Mouse (Mus musculus) lung, postnatal 36 days (tissue): ENCODE measurements around the gene Ciao2a.
A peak's percentile ranks its signal among the peaks of the same experiment; 100 is the strongest.

Source experiments
- DNase-seq: peaks from one replicate; pipeline ENCODE4 v3.0.0; 2022; ENCODE audit warnings: mixed read lengths

Ciao2a gene

GRCm38 (mm10) chr9:66126456-66127192 is at the start of gene Ciao2a, which contains the start of gene Snx1:
TSS of gene Ciao2a (plus strand) at chr9:66126611.
TSS of gene Snx1 (minus strand) at chr9:66126587.
- peak; percentile 98 for DNase-seq

- DNase-seq = no peak
Observed at GRCm38 (mm10) chr9:66078072-66078471, 48.3 kb upstream of the Ciao2a start.

DNA sequence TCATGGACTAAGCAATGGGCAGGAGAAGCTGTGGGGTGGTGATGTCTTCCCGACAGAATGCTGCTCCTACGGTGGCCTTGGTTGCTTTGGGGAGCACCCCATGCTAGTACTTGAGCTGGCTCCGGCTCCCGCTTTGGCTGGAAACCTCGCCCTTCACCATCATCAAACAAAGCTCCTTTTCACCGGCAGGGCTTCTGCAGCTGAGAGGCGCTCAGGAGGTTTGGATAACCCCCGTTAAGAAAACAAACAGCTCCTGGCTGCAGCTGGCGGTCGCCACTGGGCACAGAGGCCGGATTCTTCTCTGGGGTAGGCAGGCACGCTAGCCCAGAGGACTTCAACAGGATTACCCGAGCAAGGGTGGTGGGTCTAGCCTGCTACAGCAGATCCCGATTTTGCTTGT is 47.9 kb upstream of the Ciao2a start:
- peak; percentile 28 for DNase-seq

DNA sequence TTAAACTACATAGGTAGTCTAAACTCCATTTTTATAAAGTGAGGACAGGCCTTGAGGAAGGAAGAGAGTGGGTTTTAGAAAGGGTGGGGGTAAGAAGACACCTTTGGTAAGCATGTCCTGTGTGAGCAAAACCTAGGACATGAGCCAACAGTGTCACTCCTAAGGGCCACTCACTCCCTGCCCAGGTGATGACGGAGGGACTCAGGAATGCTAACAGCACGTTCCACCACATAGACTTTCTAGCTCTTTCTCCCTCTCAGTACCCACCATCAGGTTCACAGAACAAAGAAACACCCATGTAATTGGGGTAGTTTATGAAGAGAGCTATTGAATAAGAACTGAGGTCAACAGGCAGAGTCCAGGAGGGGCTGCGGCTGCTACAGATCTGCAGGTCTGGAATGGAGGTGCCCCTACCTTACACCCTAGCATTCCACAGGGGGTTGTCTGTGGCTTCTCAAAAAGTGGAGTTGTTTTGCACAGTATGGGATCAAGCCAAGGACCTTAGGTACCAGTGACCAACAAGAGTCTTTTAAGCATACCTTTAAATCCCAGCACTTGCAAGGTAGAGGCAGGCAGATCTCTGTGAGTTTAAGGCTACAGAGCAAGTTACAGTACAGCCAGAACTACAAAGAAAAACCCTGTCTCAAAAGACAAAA is 45.5 kb upstream of the Ciao2a start:
- peak; percentile 79 for DNase-seq

- no peak for DNase-seq
Observed at GRCm38 (mm10) chr9:66081999-66082398, 44.4 kb upstream of the Ciao2a start.

DNA sequence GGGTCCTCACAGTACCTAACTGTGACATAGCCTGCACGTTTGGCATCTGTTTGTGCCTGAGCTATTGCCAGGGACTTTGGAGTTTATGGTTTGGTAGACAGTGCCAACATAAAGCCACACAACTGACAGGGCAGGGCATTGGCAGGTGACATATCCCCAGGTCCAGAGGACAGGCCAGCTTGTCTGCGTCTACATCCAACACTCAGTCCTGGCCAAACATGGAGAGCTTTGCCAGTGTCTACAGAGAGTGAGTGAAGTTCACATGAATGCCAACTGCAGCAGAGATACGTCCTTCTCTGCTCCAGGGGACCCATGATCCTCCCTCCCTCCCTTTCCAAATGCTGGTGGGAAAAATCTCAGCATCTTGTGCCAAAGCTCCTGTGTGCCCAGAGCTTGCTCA is 42.2 kb upstream of the Ciao2a start:
- no peak for DNase-seq

- no peak for DNase-seq
Observed at GRCm38 (mm10) chr9:66087062-66087461, 39.3 kb upstream of the Ciao2a start.

GRCm38 (mm10) chr9:66088411-66088810 is 38.0 kb upstream of the Ciao2a start:
- peak; percentile 77 for DNase-seq

- no peak for DNase-seq
Observed at GRCm38 (mm10) chr9:66090593-66091244, 35.7 kb upstream of the Ciao2a start.

DNA sequence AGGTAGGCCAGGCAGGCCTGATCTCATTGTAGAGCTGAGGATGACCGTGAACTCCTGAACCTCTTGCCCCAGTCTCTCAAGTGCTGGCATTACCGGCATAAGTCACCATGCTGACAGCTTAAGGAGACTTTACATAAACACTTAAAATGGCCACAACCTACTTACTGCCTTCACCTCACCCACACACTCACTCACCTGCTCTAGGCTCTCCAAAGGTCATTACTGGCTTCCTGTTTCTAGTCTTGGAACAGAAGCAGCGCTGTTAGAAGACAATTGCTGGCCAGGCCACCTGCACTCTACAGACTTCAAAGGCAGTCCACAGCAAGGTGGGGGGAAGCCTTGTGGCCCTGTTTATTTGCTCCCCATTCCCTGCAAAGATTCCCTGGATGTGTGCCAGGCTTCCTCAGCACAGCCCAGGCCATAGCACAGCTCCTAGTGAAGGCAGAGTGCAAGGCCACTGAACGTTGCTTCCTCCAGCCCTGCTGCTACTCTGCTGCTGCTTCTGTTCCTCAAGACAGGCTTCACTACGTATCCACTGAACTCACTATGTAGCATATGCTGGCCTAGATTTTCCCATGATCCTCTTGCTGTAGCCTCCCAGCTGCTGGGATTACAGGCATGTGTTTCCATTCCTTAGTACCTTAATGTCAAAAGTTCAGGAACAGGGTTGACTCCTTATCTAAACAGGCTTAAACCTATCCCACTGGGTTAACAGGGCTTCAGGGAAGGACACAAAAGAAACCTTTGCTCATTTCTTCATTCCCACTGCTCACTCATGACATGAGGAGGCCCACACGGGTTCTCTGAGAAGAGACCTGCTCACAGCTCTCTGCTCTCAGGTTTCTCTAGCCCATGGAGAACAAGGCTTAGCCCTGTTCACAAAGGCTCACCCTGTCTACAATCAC is 34.8 kb upstream of the Ciao2a start:
- DNase-seq = peak; percentile 74

GRCm38 (mm10) chr9:66092664-66093063 is 33.7 kb upstream of the Ciao2a start:
- DNase-seq = peak; percentile 67

GRCm38 (mm10) chr9:66101577-66101976 is 24.8 kb upstream of the Ciao2a start:
- no peak for DNase-seq

GRCm38 (mm10) chr9:66102668-66103067 is 23.7 kb upstream of the Ciao2a start:
- DNase-seq = no peak

GRCm38 (mm10) chr9:66104601-66105000 is 21.8 kb upstream of the Ciao2a start:
- no peak for DNase-seq

- no peak for DNase-seq
Observed at GRCm38 (mm10) chr9:66105168-66105567, 21.2 kb upstream of the Ciao2a start.

DNA sequence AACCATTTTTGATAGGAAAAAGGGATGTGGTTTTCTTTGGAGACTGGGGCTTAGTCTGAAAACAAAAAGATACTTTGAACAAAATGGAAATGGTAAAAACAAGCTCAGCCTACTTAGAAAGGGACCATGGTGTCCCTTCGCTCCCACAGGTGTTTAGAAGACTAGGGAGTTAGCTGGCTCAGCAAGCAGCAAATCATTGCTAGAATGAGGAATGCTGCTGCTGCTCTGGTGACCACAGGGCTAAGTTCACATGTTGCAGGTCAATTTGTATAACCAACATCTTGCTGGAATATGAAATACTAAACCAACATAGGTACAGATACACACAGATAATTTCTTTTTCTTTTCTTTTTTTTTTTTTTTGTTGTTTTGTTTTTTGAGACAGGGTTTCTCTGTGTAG is 16.8 kb upstream of the Ciao2a start:
- DNase-seq = no peak

GRCm38 (mm10) chr9:66110126-66110525 is 16.3 kb upstream of the Ciao2a start:
- DNase-seq = no peak

- no peak for DNase-seq
Observed at GRCm38 (mm10) chr9:66110611-66111379, 15.6 kb upstream of the Ciao2a start.

DNA sequence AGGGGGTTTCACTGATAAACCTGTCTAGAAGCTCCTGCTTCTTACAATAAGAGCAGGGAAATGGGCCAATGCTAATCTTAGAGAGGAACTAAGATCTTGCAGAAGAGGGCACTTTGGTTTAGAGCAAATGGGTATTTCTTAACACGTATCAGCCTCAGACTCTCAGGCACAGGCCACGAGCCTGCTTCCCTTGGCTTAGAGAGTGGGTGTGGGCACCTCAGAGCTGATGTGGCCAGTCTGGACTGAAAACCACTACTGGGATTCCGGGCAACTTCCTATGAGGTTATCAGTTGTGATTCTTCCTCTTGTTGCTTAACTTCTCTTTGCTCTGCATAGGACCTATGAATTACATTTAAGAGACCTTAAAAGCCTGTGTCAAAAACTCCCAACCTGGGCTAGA is 12.1 kb upstream of the Ciao2a start:
- peak; percentile 67 for DNase-seq

DNA sequence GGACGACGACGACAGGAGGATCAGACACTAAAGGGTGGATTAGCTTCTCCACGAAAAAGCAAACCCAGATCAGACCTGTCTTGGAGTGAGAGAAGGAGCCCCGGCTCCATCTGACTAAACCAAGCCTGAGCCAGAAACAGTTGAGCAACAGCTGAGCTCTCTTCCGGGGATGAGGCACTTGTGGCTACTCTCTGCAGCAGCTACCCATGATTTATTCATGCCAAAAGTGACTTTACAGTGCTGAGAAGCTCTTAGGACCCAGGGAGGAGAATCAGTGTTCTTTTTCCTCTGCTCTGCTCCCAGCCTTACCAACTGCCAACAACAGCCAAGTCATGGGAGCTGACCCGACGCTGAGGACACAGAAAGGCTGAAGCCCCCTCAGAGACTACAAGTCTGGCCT is 9.5 kb upstream of the Ciao2a start:
- DNase-seq = peak; percentile 55

DNA sequence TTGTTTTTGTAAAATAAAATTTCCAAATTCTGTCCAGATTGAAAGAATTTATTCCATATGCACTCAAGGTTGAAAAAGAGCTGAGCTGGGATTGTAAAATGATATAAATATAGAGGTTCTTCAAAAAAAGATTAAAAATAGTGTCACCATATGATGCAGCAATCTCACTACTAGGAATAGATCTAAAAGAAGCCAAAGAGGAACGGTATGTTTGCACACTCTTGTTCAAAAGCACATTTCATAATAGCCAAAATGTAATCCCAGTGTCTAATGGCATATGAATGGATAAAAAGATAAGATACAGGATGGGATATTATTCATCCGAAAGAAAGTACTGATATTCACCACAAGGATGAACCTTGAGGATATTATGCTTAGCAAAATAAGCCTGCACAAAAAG is 6.9 kb upstream of the Ciao2a start:
- DNase-seq = no peak

DNA sequence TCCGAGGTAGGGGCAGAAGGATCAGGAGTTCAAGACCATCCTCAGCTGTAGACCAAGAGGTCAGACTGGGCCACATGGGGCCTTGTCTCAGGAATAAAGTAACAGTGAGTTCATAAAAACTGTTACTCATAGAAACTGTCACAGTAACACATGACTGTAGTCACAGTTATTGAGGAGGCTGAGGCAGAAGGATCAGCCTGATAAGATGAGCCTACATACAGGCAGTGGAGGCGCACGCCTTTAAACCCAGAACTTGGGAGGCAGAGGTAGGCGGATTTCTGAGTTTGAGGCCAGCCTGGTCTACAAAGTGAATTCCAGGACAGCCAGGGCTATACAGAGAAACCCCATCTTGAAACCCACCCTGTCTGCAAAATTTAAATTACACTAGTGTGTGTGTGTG is 6.3 kb upstream of the Ciao2a start:
- DNase-seq = no peak
